Mouse (Mus musculus) liver, embryonic 15.5 days (tissue): Measurements from ENCODE around the gene Arih1. TPM values are rescaled to one million over a fixed set of nuclear protein-coding genes. Genes with fewer than 3 reads are reported as not detected.
"Not testable (repeated sequence)": the region's sequence is repeated elsewhere in the genome, so short reads cannot be mapped to it uniquely, and the experiment has no call there.

Experiments used
- ATAC-seq: fragments of 200-750 bp; cut with Nextera tagmentation; 2 replicates; pipeline ENCODE4 v1.8.0; 2017; ENCODE audit warnings: moderate number of reproducible peaks, mild to moderate bottlenecking, moderate library complexity; ENCODE audit not compliant: insufficient read depth
- H3K27ac ChIP-seq: fragments of 300-500 bp; sonication (generic); replicated peaks from 2 replicates; pipeline ENCODE4 v1.5.1; 2015; ENCODE audit warnings: mild to moderate bottlenecking, inconsistent platforms
- H3K27me3 ChIP-seq: fragments of 300-500 bp; sonication (generic); 2 replicates; pipeline ENCODE4 v1.6.1; 2015; ENCODE audit warnings: mild to moderate bottlenecking, inconsistent platforms
- H3K36me3 ChIP-seq: fragments of 300-500 bp; sonication (generic); replicated peaks from 2 replicates; pipeline ENCODE4 v1.6.1; 2015; ENCODE audit warnings: moderate library complexity, mild to moderate bottlenecking, inconsistent platforms
- H3K4me1 ChIP-seq: fragments of 300-500 bp; sonication (generic); replicated peaks from 2 replicates; pipeline ENCODE4 v1.6.1; 2015; ENCODE audit warnings: inconsistent platforms
- H3K4me2 ChIP-seq: fragments of 300-500 bp; sonication (generic); 2 replicates; pipeline ENCODE4 v1.6.1; 2015; ENCODE audit warnings: moderate library complexity, mild to moderate bottlenecking, inconsistent platforms
- H3K4me3 ChIP-seq: fragments of 300-500 bp; sonication (generic); replicated peaks from 2 replicates; pipeline ENCODE4 v1.5.1; 2015; ENCODE audit warnings: mild to moderate bottlenecking, inconsistent platforms
- H3K9ac ChIP-seq: fragments of 300-500 bp; sonication (generic); 2 replicates; pipeline ENCODE4 v1.6.1; 2015; ENCODE audit warnings: moderate library complexity, mild to moderate bottlenecking, inconsistent platforms
- H3K9me3 ChIP-seq: fragments of 300-500 bp; sonication (generic); replicated peaks from 2 replicates; pipeline ENCODE4 v1.6.1; 2016; ENCODE audit warnings: inconsistent platforms
- WGBS: fragments of 180-500 bp; shearing (Covaris S2); methylation state at CpG from one replicate; pipeline ENCODE4 v1.1.7; 2015; ENCODE audit warnings: mixed read lengths; ENCODE audit not compliant: insufficient replicate concordance; 5-methylcytosine and 5-hydroxymethylcytosine counted together
- polyA plus RNA-seq: library from polyadenylated mRNA; unstranded; fragments of >200 nt; fragmentation: Nextera tagmentation; extraction: Ambion mirVana; gene quantifications from 2 replicates; pipeline ENCODE4 v1.2.1, GENCODE M21; 2015

The Arih1 gene
- polyA plus RNA-seq, 1 experiment from 2014 or later: 6.5 TPM

DNA sequence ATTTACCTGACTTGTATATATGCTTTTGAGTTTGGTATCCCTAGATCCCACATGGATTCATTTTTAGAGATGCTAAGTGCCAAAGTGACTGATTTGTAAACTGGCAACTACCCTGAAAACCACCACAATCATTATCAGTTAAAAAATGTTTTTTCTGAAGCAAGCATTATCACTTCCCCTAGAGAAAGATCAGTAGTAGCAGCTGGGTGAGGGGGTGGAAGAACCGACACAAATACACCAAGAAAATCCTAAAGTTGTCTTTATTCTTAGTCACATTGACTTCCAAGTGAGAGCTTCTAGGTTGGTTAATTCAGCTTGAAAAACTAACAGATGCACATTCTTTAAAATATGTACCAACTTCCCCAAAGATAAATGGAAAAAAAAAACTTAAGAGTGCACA lies 98.1 kb downstream of the Arih1 start:
- H3K9ac ChIP-seq: no peak overlapping the region
- H3K4me1 ChIP-seq: no peaks in the 10 kb centered on the region
- no peak overlapping the region for H3K4me3 ChIP-seq
- no peaks in the 10 kb centered on the region for H3K9me3 ChIP-seq
- no peak overlapping the region for H3K27ac ChIP-seq
- no peaks in the 10 kb centered on the region for H3K27me3 ChIP-seq
- no peak for ATAC-seq
- H3K4me2 ChIP-seq: no peak overlapping the region
- peaks cover 28% of the 10 kb centered on the region for H3K36me3 ChIP-seq
- WGBS: 30% methylated on average over 1 of the region's 1 CpGs

DNA sequence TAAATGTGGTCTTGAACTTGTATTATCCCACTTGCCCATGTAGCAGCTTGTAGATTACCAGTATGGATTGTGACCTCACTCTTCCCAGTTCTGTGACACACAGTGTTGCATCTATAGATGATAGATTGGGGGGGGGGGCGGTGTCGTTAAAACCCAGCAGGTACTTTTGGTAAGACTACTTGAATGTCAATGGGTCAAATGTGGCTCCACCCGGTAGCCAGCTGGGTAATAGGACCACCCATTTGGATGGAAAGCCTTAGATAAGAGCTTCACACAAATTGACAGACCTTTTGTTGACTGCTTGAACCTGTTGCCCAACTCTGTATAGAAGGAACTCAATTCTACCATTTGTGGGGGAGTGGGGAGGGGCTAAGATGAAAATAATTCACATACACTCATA lies 99.0 kb downstream of the Arih1 start:
- Histone ChIP-seq H3K27ac (no peak overlapping the region), H3K36me3 (peaks cover 19% of the 10 kb centered on the region), H3K4me3 (no peak overlapping the region), H3K4me1 (no peaks in the 10 kb centered on the region), H3K4me2 (no peak overlapping the region), H3K9me3 (no peaks in the 10 kb centered on the region), H3K27me3 (no peaks in the 10 kb centered on the region), H3K9ac (no peak overlapping the region)
- 52% methylated on average over 3 of the region's 3 CpGs for WGBS
- ATAC-seq: no peak

DNA sequence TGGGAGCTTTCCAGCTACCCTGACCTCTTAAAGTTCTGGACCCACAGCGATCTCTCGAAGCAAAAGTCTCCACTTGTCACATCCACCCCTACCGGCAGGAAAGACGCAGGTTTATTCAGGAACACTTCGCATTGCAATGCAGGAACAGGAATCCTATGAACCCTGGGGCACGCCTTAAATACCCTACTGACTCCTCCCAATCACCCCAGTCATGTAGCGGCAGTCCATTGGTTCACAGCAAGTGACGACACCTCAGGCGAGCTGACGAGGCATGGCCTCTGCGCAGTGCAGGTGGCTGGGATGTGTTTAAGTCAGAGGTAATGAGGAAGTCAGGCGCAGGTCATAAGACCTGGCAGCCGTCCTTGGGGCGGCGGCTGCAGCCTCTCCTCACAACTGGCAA lies 110.8 kb downstream of the Arih1 start:
- Histone ChIP-seq H3K27me3 (no peaks in the 10 kb centered on the region), H3K9ac (no peak overlapping the region), H3K27ac (no peak overlapping the region), H3K4me3 (no peak overlapping the region), H3K36me3 (no peaks in the 10 kb centered on the region), H3K4me2 (no peak overlapping the region), H3K9me3 (no peaks in the 10 kb centered on the region; the same call in 1 of the 2 replicates), H3K4me1 (no peaks in the 10 kb centered on the region)
- ATAC-seq: no peak
- 83% methylated on average over 15 of the region's 15 CpGs for WGBS

DNA sequence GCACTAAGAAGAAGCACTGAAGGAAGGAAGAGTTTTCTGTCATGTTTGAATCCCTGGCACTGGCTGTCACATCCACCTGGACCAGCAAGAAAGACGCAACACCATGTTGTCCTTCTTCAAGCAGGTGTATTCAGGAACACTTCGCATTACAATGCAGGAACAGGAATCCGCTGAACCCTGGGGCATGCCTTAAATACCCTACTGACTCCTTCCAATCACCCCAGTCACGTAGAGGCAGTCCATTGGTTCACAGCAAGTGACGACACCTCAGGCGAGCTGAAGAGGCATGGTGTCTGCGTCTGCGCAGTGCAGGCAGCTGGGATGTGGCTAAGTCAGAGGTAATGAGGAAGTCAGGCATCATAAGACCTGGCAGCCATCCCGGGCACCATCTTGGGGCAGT lies 116.8 kb downstream of the Arih1 start:
- Histone ChIP-seq H3K4me2 (no peak overlapping the region), H3K9ac (no peak overlapping the region), H3K27me3 (no peaks in the 10 kb centered on the region), H3K9me3 (no peaks in the 10 kb centered on the region; the same call in 1 of the 2 replicates), H3K4me3 (no peak overlapping the region), H3K27ac (no peak overlapping the region), H3K36me3 (no peaks in the 10 kb centered on the region), H3K4me1 (no peaks in the 10 kb centered on the region)
- ATAC-seq: no peak
- 68% methylated on average over 9 of the region's 9 CpGs for WGBS

DNA sequence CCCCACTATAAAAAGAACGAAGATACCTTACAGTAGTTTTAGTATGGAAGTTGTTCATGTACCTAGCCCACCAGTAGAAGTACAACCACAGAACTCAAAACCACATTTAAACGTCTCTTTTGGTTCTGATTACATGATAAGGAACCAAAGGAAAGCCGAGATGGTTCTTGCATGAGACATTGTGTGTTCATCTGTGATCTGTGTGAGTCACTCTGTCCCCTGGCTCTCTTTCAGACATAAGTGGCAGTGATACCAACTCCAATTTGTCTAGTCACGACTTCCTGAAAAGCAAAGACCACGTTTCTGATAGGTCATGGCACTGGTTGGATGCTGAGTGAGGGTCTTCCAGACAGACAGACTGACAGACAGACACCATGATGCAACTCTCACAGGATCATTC lies 117.2 kb downstream of the Arih1 start:
- no peaks in the 10 kb centered on the region; the same call in 1 of the 2 replicates for H3K9me3 ChIP-seq
- H3K4me3 ChIP-seq: no peak overlapping the region
- WGBS: 43% methylated on average over 5 of the region's 5 CpGs
- no peaks in the 10 kb centered on the region for H3K4me1 ChIP-seq
- H3K9ac ChIP-seq: no peak overlapping the region
- H3K27me3 ChIP-seq: no peaks in the 10 kb centered on the region
- no peaks in the 10 kb centered on the region for H3K36me3 ChIP-seq
- H3K27ac ChIP-seq: no peak overlapping the region
- no peak overlapping the region for H3K4me2 ChIP-seq
- no peak for ATAC-seq

DNA sequence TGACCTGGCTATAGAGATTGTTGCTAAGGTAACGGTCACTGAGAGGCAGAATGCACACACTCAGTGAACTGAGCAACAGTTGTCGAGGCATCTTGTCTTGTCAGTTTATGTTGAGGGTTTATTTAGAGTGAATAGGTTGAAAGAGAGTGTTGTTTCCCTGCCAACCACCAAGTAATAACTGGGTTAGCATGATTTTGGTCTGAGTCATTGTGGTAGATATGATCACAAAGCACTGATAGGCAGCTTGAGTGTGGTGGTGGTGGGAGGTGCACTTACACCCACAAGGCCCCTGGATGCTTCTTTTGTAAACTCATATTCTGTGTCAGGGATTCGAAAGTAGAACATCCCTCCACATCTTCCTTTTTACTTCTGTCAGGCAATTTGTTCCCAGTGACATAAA lies 125.9 kb downstream of the Arih1 start:
- not testable (repeated sequence) for H3K4me2 ChIP-seq, H3K9me3 ChIP-seq, ATAC-seq, H3K27me3 ChIP-seq, H3K27ac ChIP-seq, H3K4me1 ChIP-seq, H3K4me3 ChIP-seq, H3K36me3 ChIP-seq, H3K9ac ChIP-seq
- 40% methylated on average over 3 of the region's 3 CpGs for WGBS

DNA sequence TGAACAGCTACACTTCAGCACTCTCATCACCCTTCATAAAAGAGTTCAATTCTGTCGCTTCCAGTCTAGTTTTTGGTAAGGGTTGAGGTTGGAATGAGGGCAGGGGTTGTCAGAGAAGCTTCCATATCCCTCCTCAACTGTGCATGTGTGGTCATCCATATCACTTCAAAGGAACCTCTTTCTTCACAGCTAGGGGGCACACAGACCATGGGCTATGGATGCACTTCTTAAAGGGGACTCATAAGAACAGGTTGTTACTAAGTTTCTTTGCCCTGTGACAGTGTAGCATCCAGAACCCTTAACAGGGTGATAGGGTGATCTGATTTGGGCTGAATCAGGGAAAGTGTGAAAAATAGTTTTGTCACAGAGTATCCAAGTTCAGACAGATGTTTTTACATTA lies 128.4 kb downstream of the Arih1 start:
- H3K4me2 ChIP-seq, H3K9ac ChIP-seq, H3K4me1 ChIP-seq, ATAC-seq, H3K9me3 ChIP-seq, H3K27ac ChIP-seq, H3K27me3 ChIP-seq, H3K4me3 ChIP-seq, H3K36me3 ChIP-seq: not testable (repeated sequence)
- 44% methylated on average over 1 of the region's 1 CpGs for WGBS

DNA sequence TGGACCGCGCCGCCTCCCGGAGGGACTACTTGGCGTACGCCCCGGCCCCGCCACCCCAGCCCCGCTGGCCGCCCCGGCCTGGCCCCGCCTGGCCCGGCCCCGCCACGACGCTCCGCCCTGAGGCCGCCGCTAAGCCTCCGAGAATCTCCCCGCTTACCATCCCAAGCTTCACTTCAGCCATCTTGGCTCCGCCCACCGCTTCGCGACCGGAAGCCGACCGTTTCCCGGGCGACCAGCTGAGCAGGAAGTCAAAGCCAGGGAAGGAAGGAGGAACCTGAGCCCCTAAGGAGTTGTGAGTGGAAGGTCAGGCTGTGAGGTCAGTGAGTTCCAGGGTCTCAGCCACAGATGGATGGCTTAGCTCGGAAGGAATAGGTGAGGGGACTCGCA lies 133.2 kb downstream of the Arih1 start, which contains the start of gene Bbs4:
Gene Bbs4 (minus strand): TSS at position 256 of the 387 bp plus-strand sequence.
- Histone ChIP-seq H3K4me1 (peaks cover 12% of the 10 kb centered on the region), H3K4me3 (peak within 1 kb of the TSS; percentile 69), H3K27me3 (no peaks in the 10 kb centered on the region), H3K36me3 (no peaks in the 10 kb centered on the region), H3K27ac (peak within 1 kb of the TSS; percentile 66), H3K4me2 (peak within 1 kb of the TSS; percentile 87), H3K9me3 (no peaks in the 10 kb centered on the region), H3K9ac (peak within 1 kb of the TSS; percentile 66)
- ATAC-seq: peak; percentile 100
- 1% methylated on average over 32 of the region's 32 CpGs for WGBS

DNA sequence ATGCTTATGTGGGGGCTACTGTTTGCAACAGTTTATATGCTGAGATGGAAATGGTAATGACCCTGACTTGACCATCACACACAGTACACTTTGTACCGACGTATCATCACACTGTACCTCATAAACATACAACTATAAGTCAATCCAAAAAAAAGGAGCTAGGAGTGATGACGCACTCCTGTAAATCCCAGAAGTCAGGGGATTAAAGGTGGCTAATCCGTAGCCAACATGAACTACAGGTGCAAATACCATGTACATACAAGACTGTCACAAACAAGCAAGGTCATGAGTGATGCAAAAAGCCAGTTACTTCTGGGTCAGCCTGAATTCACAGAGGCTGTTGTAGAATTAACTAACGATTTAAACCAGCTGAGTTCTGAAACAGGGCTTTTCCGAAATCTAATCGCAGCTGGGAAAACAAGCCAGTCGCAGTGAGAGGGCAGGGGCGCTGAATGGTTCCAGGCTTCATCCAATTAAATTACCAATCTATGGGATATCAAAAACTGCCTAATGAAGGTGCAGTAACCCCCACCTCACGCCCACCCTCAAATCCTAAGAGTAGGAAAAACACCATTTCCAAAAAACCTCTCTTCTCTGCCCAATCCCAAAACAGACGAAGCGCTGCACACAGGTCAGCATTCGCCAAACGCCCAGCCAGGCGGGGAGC lies 133.7 kb downstream of the Arih1 start:
- H3K4me3 ChIP-seq: peak overlapping the region; percentile 69
- WGBS: 23% methylated on average over 15 of the region's 15 CpGs
- no peaks in the 10 kb centered on the region for H3K36me3 ChIP-seq
- peaks cover 12% of the 10 kb centered on the region for H3K4me1 ChIP-seq
- peak overlapping the region; percentile 87 for H3K4me2 ChIP-seq
- peak overlapping the region; percentile 66 for H3K27ac ChIP-seq
- ATAC-seq: no peak
- H3K9ac ChIP-seq: peak overlapping the region; percentile 66
- no peaks in the 10 kb centered on the region for H3K27me3 ChIP-seq
- no peaks in the 10 kb centered on the region for H3K9me3 ChIP-seq

DNA sequence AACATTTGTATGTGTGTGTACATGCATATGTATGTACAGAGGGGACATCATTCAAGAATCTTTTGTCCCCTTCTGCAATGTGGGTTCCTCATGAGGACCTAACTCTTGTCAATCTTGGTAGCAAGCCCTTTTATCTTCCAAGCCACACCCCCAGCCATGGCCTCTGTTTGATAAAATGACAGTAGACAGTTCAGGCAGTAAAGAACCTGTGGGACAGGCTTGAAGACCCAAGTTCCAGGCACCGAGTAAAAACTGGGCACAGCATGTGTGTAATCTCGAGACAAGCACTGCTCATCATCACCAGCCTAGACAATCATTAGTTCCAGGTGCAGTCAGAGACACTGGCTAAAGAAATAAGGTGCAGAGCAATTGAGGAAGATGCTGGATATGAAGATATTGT lies 140.2 kb downstream of the Arih1 start:
- ATAC-seq: no peak
- no peaks in the 10 kb centered on the region; the same call in 1 of the 2 replicates for H3K36me3 ChIP-seq
- no peak overlapping the region for H3K4me2 ChIP-seq
- 23% methylated on average over 2 of the region's 2 CpGs for WGBS
- H3K27me3 ChIP-seq: no peaks in the 10 kb centered on the region
- no peaks in the 10 kb centered on the region for H3K9me3 ChIP-seq
- H3K27ac ChIP-seq: no peak overlapping the region
- H3K4me1 ChIP-seq: peaks cover 5% of the 10 kb centered on the region
- no peak overlapping the region for H3K4me3 ChIP-seq
- H3K9ac ChIP-seq: no peak overlapping the region

DNA sequence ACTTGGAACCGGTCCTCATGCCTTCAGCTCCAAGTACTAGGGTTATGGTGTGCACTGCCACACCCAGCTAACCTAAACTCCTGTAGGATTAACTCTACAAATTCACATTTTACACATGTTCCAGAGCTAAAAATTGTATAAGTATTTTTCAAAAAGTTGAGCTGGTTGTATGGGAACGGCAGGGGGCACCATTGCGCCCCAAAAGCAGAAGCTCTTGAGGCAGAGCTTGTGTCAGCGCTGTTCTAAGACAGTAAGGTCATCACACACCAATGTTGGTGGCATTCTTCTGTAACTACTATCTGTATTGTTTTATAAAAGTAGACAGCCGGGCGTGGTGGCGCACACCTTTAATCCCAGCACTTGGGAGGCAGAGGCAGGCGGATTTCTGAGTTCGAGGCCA lies 146.4 kb downstream of the Arih1 start:
- Histone ChIP-seq H3K4me3 (no peak overlapping the region), H3K27ac (no peak overlapping the region), H3K4me2 (no peak overlapping the region), H3K4me1 (peaks cover 11% of the 10 kb centered on the region), H3K9ac (no peak overlapping the region), H3K9me3 (no peaks in the 10 kb centered on the region), H3K27me3 (no peaks in the 10 kb centered on the region), H3K36me3 (no peaks in the 10 kb centered on the region; the same call in 1 of the 2 replicates)
- no peak for ATAC-seq
- 64% methylated on average over 9 of the region's 9 CpGs for WGBS

DNA sequence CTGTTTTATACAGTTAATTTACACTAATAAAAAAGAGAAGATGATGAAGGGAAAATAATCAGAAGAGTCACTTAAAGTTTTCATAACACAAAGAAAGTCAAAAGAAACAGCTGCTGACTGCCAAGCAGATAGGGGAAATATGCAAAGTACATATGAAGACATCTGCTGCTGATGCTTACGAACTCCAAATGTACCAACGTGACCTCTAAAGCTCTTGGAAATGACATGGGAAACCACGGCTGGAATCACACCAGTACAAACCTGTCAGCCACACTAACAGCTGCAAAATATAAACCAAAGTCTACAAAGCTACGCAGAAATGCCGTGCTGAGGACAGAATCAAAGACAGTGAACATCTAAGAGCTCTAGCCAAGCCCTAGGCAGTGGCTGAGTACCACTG lies 147.3 kb downstream of the Arih1 start:
- H3K36me3 ChIP-seq: no peaks in the 10 kb centered on the region; the same call in 1 of the 2 replicates
- no peaks in the 10 kb centered on the region for H3K9me3 ChIP-seq
- H3K9ac ChIP-seq: no peak overlapping the region
- H3K27ac ChIP-seq: no peak overlapping the region
- no peak overlapping the region for H3K4me2 ChIP-seq
- no peak overlapping the region for H3K4me3 ChIP-seq
- peaks cover 11% of the 10 kb centered on the region for H3K4me1 ChIP-seq
- no peaks in the 10 kb centered on the region for H3K27me3 ChIP-seq
- no peak for ATAC-seq
- WGBS: 73% methylated on average over 5 of the region's 5 CpGs
